Mouse (Mus musculus) retina, adult 2 months (tissue): ENCODE measurements around the gene Psme3.

ENCODE experiments used
- DNase-seq: peaks from one replicate; pipeline ENCODE4 v3.0.0-alpha.2; 2012; ENCODE audit warnings: low read depth, low spot score

Gene Psme3

GRCm38 (mm10) chr11:101353436-101353835 is 37.4 kb downstream of the Psme3 start:
- DNase-seq, result no peak

- no peak for DNase-seq
Measured at GRCm38 (mm10) chr11:101354438-101355010, 38.5 kb downstream of the Psme3 start.

- no peak for DNase-seq
Measured at GRCm38 (mm10) chr11:101355916-101356315, 39.9 kb downstream of the Psme3 start.

- no peak for DNase-seq
Measured at GRCm38 (mm10) chr11:101357505-101358182, 41.6 kb downstream of the Psme3 start.

- DNase-seq, result no peak
Measured at GRCm38 (mm10) chr11:101359776-101360175, 43.8 kb downstream of the Psme3 start.

GRCm38 (mm10) chr11:101360651-101361113 is 44.7 kb downstream of the Psme3 start:
- no peak for DNase-seq

- no peak for DNase-seq
Measured at GRCm38 (mm10) chr11:101364531-101364931, 48.5 kb downstream of the Psme3 start.

- DNase-seq, result no peak
Measured at GRCm38 (mm10) chr11:101367326-101367935, 51.4 kb downstream of the Psme3 start, which contains the start of gene G6pc. Gene G6pc, plus strand, starts transcription at chr11:101367561.

- no peak for DNase-seq
Measured at GRCm38 (mm10) chr11:101370141-101370540, 54.1 kb downstream of the Psme3 start.
